Mouse (Mus musculus): Measurements from ENCODE around the gene Mdfic. TPM values are rescaled to one million over a fixed set of nuclear protein-coding genes. Genes with fewer than 3 reads are reported as not detected.
"Not testable (repeated sequence)": the region's sequence is repeated elsewhere in the genome, so short reads cannot be mapped to it uniquely, and the experiment has no call there.

The Mdfic gene
- 25.6 and 33.5 TPM in 2 replicates for total RNA-seq (2017)

- peak; percentile 35 to 57 for ATAC-seq (replicated peaks in 1 of 2; ENCODE audit: insufficient read depth in 1 of 2, low FRiP score in 2 of 2, low TSS enrichment in 1 of 2, low read depth in 1 of 2, poor library complexity in 2 of 2, severe bottlenecking in 2 of 2)
These were observed at the start of gene Mdfic for GRCm38 (mm10) chr6:15720461-15720817. TSS of gene Mdfic (plus strand) at chr6:15720661.

GRCm38 (mm10) chr6:15671364-15671763, 49.1 kb upstream of the Mdfic start:
- ATAC-seq (replicated peaks in 1 of 2; ENCODE audit: insufficient read depth in 1 of 2, low FRiP score in 2 of 2, low TSS enrichment in 1 of 2, low read depth in 1 of 2, poor library complexity in 2 of 2, severe bottlenecking in 2 of 2) = no peak

- ATAC-seq (replicated peaks in 1 of 2; ENCODE audit: insufficient read depth in 1 of 2, low FRiP score in 2 of 2, low TSS enrichment in 1 of 2, low read depth in 1 of 2, poor library complexity in 2 of 2, severe bottlenecking in 2 of 2) = no peak
These were observed 10.4 kb upstream of the Mdfic start for GRCm38 (mm10) chr6:15710080-15710479.

- no peak for ATAC-seq (replicated peaks in 1 of 2; ENCODE audit: insufficient read depth in 1 of 2, low FRiP score in 2 of 2, low TSS enrichment in 1 of 2, low read depth in 1 of 2, poor library complexity in 2 of 2, severe bottlenecking in 2 of 2)
These were observed 9.8 kb upstream of the Mdfic start for GRCm38 (mm10) chr6:15710706-15711105.

DNA sequence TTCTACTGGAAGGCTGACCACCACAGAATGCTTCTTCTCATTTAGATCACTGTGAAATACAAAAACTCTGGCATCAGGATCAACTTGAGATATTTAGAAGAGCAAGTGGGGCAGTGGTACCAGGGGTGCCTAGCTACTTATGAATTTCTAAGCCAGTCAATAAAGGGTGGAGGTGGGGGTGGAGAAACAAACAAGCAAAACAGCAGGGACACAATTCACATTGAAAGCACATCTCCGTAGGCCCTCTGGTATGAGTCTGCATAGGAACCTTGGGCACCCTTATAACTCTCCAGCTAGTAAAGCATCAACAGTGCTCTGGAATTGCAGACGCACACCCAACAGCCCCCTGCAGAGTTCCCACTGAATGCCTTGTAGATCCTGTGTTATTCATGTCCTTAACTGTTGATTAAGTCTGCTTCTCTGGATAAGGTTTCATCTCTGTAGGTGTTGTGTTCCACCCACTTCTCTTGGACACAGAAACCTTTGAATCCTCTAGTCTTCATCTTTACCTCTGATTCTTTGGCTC, 7.5 kb upstream of the Mdfic start:
- no peak for ATAC-seq (replicated peaks in 1 of 2; ENCODE audit: insufficient read depth in 1 of 2, low FRiP score in 2 of 2, low TSS enrichment in 1 of 2, low read depth in 1 of 2, poor library complexity in 2 of 2, severe bottlenecking in 2 of 2)

DNA sequence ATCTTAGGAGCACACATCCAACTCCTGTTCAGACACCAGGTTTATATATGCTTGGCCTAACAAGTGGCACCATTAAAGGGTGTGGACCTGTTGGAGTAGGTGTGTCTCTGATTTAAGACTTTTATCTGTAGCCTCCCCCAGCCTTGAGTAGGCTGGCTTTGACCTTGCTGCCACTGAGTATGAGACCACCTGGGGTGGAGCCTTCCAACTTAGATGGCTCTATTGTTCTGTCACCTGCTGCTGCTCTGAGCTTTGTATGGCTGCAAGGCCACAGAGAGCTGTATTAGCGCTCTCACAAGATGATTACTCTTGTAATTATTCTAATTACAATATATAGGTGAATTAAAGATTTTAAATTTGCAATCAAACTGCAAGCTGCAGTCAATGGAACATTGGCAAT, 6.4 kb upstream of the Mdfic start:
- ATAC-seq (replicated peaks in 1 of 2; ENCODE audit: insufficient read depth in 1 of 2, low FRiP score in 2 of 2, low TSS enrichment in 1 of 2, low read depth in 1 of 2, poor library complexity in 2 of 2, severe bottlenecking in 2 of 2) = not testable (repeated sequence)

DNA sequence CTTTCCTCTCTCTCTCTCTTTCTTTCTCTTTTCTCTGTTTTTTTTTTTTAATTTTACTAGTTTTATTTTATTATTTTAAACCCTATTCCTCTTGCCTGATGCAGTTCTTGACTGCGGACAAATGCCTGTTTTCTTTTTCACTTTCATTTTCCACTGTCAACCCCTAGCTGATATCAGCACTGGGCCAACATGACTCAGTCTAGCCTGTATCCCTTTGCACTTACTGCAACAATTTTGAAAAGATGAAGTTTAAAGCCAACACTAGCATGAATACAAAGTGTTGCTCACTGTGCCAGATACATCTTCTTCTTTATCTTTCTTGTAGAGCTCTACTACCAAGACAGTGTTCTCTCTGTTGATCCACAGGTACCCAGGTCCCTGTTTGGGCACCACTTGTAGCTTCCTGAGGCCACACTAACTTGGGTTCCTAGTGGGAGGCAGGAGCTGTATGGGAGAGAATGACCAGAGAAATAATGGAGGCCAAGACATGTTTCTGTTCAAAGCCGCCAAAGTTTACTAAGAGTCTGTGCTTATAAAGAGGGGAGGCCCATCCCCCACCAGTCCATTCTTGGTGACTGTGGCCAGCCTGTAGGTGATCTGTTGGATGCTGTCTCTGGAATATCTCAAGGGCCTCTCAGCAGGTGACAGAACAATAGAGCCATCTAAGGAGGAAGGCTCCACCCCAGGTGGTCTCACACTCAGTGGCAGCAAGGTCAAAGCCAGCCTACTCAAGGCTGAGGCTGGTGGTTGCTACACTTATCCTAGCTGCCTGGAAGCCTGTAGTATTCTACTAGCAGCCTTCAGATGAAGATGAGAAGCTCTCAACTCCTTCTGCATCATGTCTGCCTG, 5.2 kb upstream of the Mdfic start:
- 0 out of 4 replicates have a peak, but pooled peaks of 1 of the 2 experiments have one; percentile 32 for ATAC-seq (replicated peaks in 1 of 2; ENCODE audit: insufficient read depth in 1 of 2, low FRiP score in 2 of 2, low TSS enrichment in 1 of 2, low read depth in 1 of 2, poor library complexity in 2 of 2, severe bottlenecking in 2 of 2)

GRCm38 (mm10) chr6:15719919-15720318, 542 bp upstream of the Mdfic start:
- ATAC-seq (replicated peaks in 1 of 2; ENCODE audit: insufficient read depth in 1 of 2, low FRiP score in 2 of 2, low TSS enrichment in 1 of 2, low read depth in 1 of 2, poor library complexity in 2 of 2, severe bottlenecking in 2 of 2) = no peak

GRCm38 (mm10) chr6:15720818-15721715, 606 bp downstream of the Mdfic start:
- peak; percentile 62 to 76 for ATAC-seq (replicated peaks in 1 of 2; ENCODE audit: insufficient read depth in 1 of 2, low FRiP score in 2 of 2, low TSS enrichment in 1 of 2, low read depth in 1 of 2, poor library complexity in 2 of 2, severe bottlenecking in 2 of 2)

GRCm38 (mm10) chr6:15721716-15722031, 1.2 kb downstream of the Mdfic start:
- no peak for ATAC-seq (replicated peaks in 1 of 2; ENCODE audit: insufficient read depth in 1 of 2, low FRiP score in 2 of 2, low TSS enrichment in 1 of 2, low read depth in 1 of 2, poor library complexity in 2 of 2, severe bottlenecking in 2 of 2)

DNA sequence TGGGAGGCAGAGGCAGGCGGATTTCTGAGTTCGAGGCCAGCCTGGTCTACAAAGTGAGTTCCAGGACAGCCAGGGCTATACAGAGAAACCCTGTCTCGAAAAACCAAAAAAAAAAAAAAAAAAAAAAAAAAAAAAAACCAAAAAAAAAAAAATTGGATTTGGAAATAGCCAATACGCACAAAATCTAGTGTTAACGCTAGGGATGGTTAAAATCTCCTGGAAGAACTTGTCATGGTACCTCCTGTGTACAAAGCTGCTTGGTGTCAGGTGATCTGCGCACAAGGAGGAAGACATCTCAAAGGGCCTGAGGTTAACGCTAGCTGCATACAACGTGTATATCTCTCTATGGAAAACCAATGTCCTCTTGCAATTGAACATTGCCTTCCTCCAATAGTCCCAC, 2.2 kb downstream of the Mdfic start:
- not testable (repeated sequence) for ATAC-seq (replicated peaks in 1 of 2; ENCODE audit: insufficient read depth in 1 of 2, low FRiP score in 2 of 2, low TSS enrichment in 1 of 2, low read depth in 1 of 2, poor library complexity in 2 of 2, severe bottlenecking in 2 of 2)

DNA sequence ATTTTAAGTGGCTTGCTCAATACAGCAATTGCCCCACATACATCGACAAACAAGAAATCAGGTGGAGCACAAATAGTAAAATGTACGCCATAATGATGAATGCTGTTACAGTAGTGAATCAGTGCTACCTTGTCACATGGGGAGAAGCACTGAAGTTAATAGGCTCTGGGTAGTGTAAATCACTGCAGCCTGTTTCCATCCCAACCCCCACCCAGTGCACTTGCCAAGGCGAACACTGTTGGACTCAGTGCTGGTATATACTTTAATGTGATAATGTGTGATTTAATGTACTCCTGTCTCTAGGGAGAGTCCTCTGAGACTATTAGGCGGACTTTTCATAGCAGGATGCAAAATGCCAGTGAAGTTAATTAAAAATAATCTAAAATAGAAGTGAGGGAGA, 3.8 kb downstream of the Mdfic start:
- ATAC-seq (replicated peaks in 1 of 2; ENCODE audit: insufficient read depth in 1 of 2, low FRiP score in 2 of 2, low TSS enrichment in 1 of 2, low read depth in 1 of 2, poor library complexity in 2 of 2, severe bottlenecking in 2 of 2) = no peak

GRCm38 (mm10) chr6:15726422-15726821, 6.0 kb downstream of the Mdfic start:
- ATAC-seq (replicated peaks in 1 of 2; ENCODE audit: insufficient read depth in 1 of 2, low FRiP score in 2 of 2, low TSS enrichment in 1 of 2, low read depth in 1 of 2, poor library complexity in 2 of 2, severe bottlenecking in 2 of 2) = no peak

GRCm38 (mm10) chr6:15727681-15728410, 7.4 kb downstream of the Mdfic start:
- no peak for ATAC-seq (replicated peaks in 1 of 2; ENCODE audit: insufficient read depth in 1 of 2, low FRiP score in 2 of 2, low TSS enrichment in 1 of 2, low read depth in 1 of 2, poor library complexity in 2 of 2, severe bottlenecking in 2 of 2)

- ATAC-seq (replicated peaks in 1 of 2; ENCODE audit: insufficient read depth in 1 of 2, low FRiP score in 2 of 2, low TSS enrichment in 1 of 2, low read depth in 1 of 2, poor library complexity in 2 of 2, severe bottlenecking in 2 of 2) = peak; percentile 83 to 85
These were observed 8.6 kb downstream of the Mdfic start for GRCm38 (mm10) chr6:15728844-15729577.

DNA sequence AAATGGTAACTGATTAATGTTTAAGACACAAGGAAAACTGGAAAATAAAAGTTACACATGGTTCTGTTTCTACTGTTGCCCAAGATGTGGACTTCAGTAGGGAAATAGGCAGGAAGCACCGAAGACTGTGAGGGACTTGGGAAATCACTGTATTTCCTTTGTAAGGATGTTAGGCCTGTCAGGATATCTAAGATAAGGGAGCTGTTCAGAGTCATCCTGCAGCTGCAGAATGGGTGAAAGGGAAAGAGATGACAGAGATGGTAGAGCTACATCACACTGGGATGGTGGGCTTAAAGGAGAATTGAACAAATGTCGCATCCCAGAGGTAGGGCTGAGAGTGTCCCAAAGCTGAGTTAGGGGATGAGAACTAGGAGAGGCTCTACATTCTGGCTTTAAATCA, 9.8 kb downstream of the Mdfic start:
- no peak for ATAC-seq (replicated peaks in 1 of 2; ENCODE audit: insufficient read depth in 1 of 2, low FRiP score in 2 of 2, low TSS enrichment in 1 of 2, low read depth in 1 of 2, poor library complexity in 2 of 2, severe bottlenecking in 2 of 2)

GRCm38 (mm10) chr6:15730666-15731065, 10.2 kb downstream of the Mdfic start:
- no peak for ATAC-seq (replicated peaks in 1 of 2; ENCODE audit: insufficient read depth in 1 of 2, low FRiP score in 2 of 2, low TSS enrichment in 1 of 2, low read depth in 1 of 2, poor library complexity in 2 of 2, severe bottlenecking in 2 of 2)

Data from hematopoietic stem cell, adult 5-6 weeks (primary cell).